Mouse (Mus musculus) forebrain, embryonic 13.5 days (tissue): ENCODE measurements around the gene Pawr. TPM values are rescaled to one million over a fixed set of nuclear protein-coding genes. Genes with fewer than 3 reads are reported as not detected.

Experiments used
- ATAC-seq: fragments of 200-750 bp; cut with Nextera tagmentation; 2 replicates; pipeline ENCODE4 v1.8.0; 2017
- H3K27ac ChIP-seq: fragments of 300-500 bp; sonication (generic); 2 replicates; pipeline ENCODE4 v1.5.1; 2015; ENCODE audit warnings: inconsistent platforms, mild to moderate bottlenecking, moderate library complexity
- H3K27me3 ChIP-seq: fragments of 300-500 bp; sonication (generic); 2 replicates; pipeline ENCODE4 v1.6.1; 2015; ENCODE audit warnings: mild to moderate bottlenecking, inconsistent platforms
- H3K36me3 ChIP-seq: fragments of 300-500 bp; sonication (generic); 2 replicates; pipeline ENCODE4 v1.6.1; 2015; ENCODE audit warnings: mild to moderate bottlenecking, inconsistent platforms; ENCODE audit not compliant: poor library complexity, severe bottlenecking
- H3K4me1 ChIP-seq: fragments of 300-500 bp; sonication (generic); 2 replicates; pipeline ENCODE4 v1.6.1; 2015; ENCODE audit warnings: inconsistent platforms
- H3K4me2 ChIP-seq: fragments of 300-500 bp; sonication (generic); 2 replicates; pipeline ENCODE4 v1.6.1; 2015; ENCODE audit warnings: inconsistent platforms, mild to moderate bottlenecking, moderate library complexity
- H3K4me3 ChIP-seq: fragments of 300-500 bp; sonication (generic); 2 replicates; pipeline ENCODE4 v1.5.1; 2015; ENCODE audit warnings: mild to moderate bottlenecking, inconsistent platforms
- H3K9ac ChIP-seq: fragments of 300-500 bp; sonication (generic); 2 replicates; pipeline ENCODE4 v1.6.1; 2015; ENCODE audit warnings: mild to moderate bottlenecking, inconsistent platforms
- H3K9me3 ChIP-seq: fragments of 300-500 bp; sonication (generic); replicated peaks from 2 replicates; pipeline ENCODE4 v1.6.1; 2016; ENCODE audit warnings: inconsistent platforms
- WGBS: fragments of 180-500 bp; shearing (Covaris S2); methylation state at CpG from one replicate; pipeline ENCODE4 v1.1.7; 2015; 5-methylcytosine and 5-hydroxymethylcytosine counted together
- polyA plus RNA-seq: library from polyadenylated mRNA; unstranded; fragments of >200 nt; fragmentation: Nextera tagmentation; extraction: Ambion mirVana; gene quantifications from 2 replicates; pipeline ENCODE4 v1.2.1, GENCODE M21; 2015

Gene Pawr
- polyA plus RNA-seq, 1 experiment from 2014 or later = 4.3 TPM

- Histone ChIP-seq H3K9me3 (no peaks in the 10 kb centered on the region), H3K4me1 (no peaks in the 10 kb centered on the region), H3K4me2 (no peak overlapping the region), H3K27ac (no peak overlapping the region), H3K27me3 (no peaks in the 10 kb centered on the region), H3K4me3 (no peak overlapping the region), H3K9ac (no peak overlapping the region), H3K36me3 (no peaks in the 10 kb centered on the region)
- ATAC-seq = no peak
- 95% methylated on average over 4 of the region's 4 CpGs for WGBS
Measured at GRCm38 (mm10) chr10:108403366-108403865, 71.5 kb downstream of the Pawr start.

GRCm38 (mm10) chr10:108404087-108404486 is 72.2 kb downstream of the Pawr start:
- no peak overlapping the region for H3K4me2 ChIP-seq
- ATAC-seq = no peak
- no peak overlapping the region for H3K4me3 ChIP-seq
- H3K4me1 ChIP-seq = no peaks in the 10 kb centered on the region
- no peaks in the 10 kb centered on the region for H3K36me3 ChIP-seq
- no peaks in the 10 kb centered on the region for H3K27me3 ChIP-seq
- H3K9ac ChIP-seq = no peak overlapping the region
- no peaks in the 10 kb centered on the region for H3K9me3 ChIP-seq
- H3K27ac ChIP-seq = no peak overlapping the region
- 90% methylated on average over 9 of the region's 9 CpGs for WGBS

- Histone ChIP-seq H3K4me3 (no peak overlapping the region), H3K27me3 (no peaks in the 10 kb centered on the region), H3K4me2 (no peak overlapping the region), H3K9me3 (no peaks in the 10 kb centered on the region), H3K4me1 (no peaks in the 10 kb centered on the region), H3K27ac (no peak overlapping the region), H3K9ac (no peak overlapping the region), H3K36me3 (no peaks in the 10 kb centered on the region)
- 87% methylated on average over 8 of the region's 8 CpGs for WGBS
- ATAC-seq = no peak
Measured at GRCm38 (mm10) chr10:108405076-108405475, 73.2 kb downstream of the Pawr start.

- 82% methylated on average over 7 of the region's 7 CpGs for WGBS
Measured at GRCm38 (mm10) chr10:108405931-108406330, 74.0 kb downstream of the Pawr start.

GRCm38 (mm10) chr10:108406798-108407754 is 75.2 kb downstream of the Pawr start:
- Histone ChIP-seq H3K27me3 (no peaks in the 10 kb centered on the region), H3K36me3 (no peaks in the 10 kb centered on the region), H3K4me2 (no peak overlapping the region), H3K4me1 (no peaks in the 10 kb centered on the region), H3K9ac (no peak overlapping the region), H3K9me3 (no peaks in the 10 kb centered on the region), H3K4me3 (no peak overlapping the region), H3K27ac (no peak overlapping the region)
- WGBS = 91% methylated on average over 12 of the region's 12 CpGs
- no peak for ATAC-seq

More at GRCm38 (mm10) chr10:108405931-108406330, 74.0 kb downstream of the Pawr start:
- H3K4me1 ChIP-seq = no peaks in the 10 kb centered on the region
- no peak overlapping the region for H3K9ac ChIP-seq
- no peak overlapping the region for H3K4me3 ChIP-seq
- no peak overlapping the region for H3K4me2 ChIP-seq
- no peaks in the 10 kb centered on the region for H3K27me3 ChIP-seq
- no peaks in the 10 kb centered on the region for H3K9me3 ChIP-seq
- no peak for ATAC-seq
- H3K36me3 ChIP-seq = no peaks in the 10 kb centered on the region
- no peak overlapping the region for H3K27ac ChIP-seq

- 67% methylated on average over 5 of the region's 5 CpGs for WGBS
- ATAC-seq = no peak
- no peaks in the 10 kb centered on the region for H3K9me3 ChIP-seq
Measured at GRCm38 (mm10) chr10:108408025-108408424, 76.1 kb downstream of the Pawr start.

GRCm38 (mm10) chr10:108408437-108408836 is 76.5 kb downstream of the Pawr start:
- H3K27me3 ChIP-seq = no peaks in the 10 kb centered on the region
- no peaks in the 10 kb centered on the region for H3K4me1 ChIP-seq
- no peaks in the 10 kb centered on the region for H3K9me3 ChIP-seq
- 83% methylated on average over 6 of the region's 6 CpGs for WGBS
- H3K4me2 ChIP-seq = no peak overlapping the region
- H3K4me3 ChIP-seq = no peak overlapping the region
- H3K27ac ChIP-seq = no peak overlapping the region
- H3K36me3 ChIP-seq = no peaks in the 10 kb centered on the region
- no peak overlapping the region for H3K9ac ChIP-seq
- no peak for ATAC-seq

More at GRCm38 (mm10) chr10:108408025-108408424, 76.1 kb downstream of the Pawr start:
- Histone ChIP-seq H3K27ac (no peak overlapping the region), H3K4me3 (no peak overlapping the region), H3K4me2 (no peak overlapping the region), H3K27me3 (no peaks in the 10 kb centered on the region), H3K9ac (no peak overlapping the region), H3K4me1 (no peaks in the 10 kb centered on the region), H3K36me3 (no peaks in the 10 kb centered on the region)

- 87% methylated on average over 6 of the region's 6 CpGs for WGBS
- H3K27me3 ChIP-seq = no peaks in the 10 kb centered on the region
- no peak for ATAC-seq
- no peak overlapping the region for H3K9ac ChIP-seq
- H3K4me3 ChIP-seq = no peak overlapping the region
- H3K9me3 ChIP-seq = no peaks in the 10 kb centered on the region
- H3K4me1 ChIP-seq = no peaks in the 10 kb centered on the region
- no peak overlapping the region for H3K27ac ChIP-seq
- H3K36me3 ChIP-seq = no peaks in the 10 kb centered on the region
- no peak overlapping the region for H3K4me2 ChIP-seq
Measured at GRCm38 (mm10) chr10:108408986-108409385, 77.1 kb downstream of the Pawr start.

GRCm38 (mm10) chr10:108409529-108409928 is 77.6 kb downstream of the Pawr start:
- no peaks in the 10 kb centered on the region for H3K9me3 ChIP-seq
- no peak overlapping the region for H3K4me2 ChIP-seq
- no peak overlapping the region for H3K4me3 ChIP-seq
- H3K27me3 ChIP-seq = no peaks in the 10 kb centered on the region
- H3K9ac ChIP-seq = no peak overlapping the region
- no peaks in the 10 kb centered on the region for H3K4me1 ChIP-seq
- H3K27ac ChIP-seq = no peak overlapping the region
- H3K36me3 ChIP-seq = no peaks in the 10 kb centered on the region
- no peak for ATAC-seq
- WGBS = 90% methylated on average over 6 of the region's 6 CpGs

- Histone ChIP-seq H3K4me2 (no peak overlapping the region), H3K4me1 (no peaks in the 10 kb centered on the region), H3K9me3 (no peaks in the 10 kb centered on the region), H3K36me3 (peaks cover 3% of the 10 kb centered on the region; the same call in 1 of the 2 replicates), H3K27ac (no peak overlapping the region), H3K27me3 (no peaks in the 10 kb centered on the region), H3K4me3 (no peak overlapping the region), H3K9ac (no peak overlapping the region)
- WGBS = 94% methylated on average over 14 of the region's 14 CpGs
- ATAC-seq = no peak
Measured at GRCm38 (mm10) chr10:108414936-108415635, 83.2 kb downstream of the Pawr start.

GRCm38 (mm10) chr10:108417448-108417847 is 85.5 kb downstream of the Pawr start:
- no peaks in the 10 kb centered on the region for H3K9me3 ChIP-seq
- H3K27me3 ChIP-seq = no peaks in the 10 kb centered on the region
- no peak overlapping the region for H3K4me3 ChIP-seq
- H3K4me1 ChIP-seq = no peaks in the 10 kb centered on the region
- 87% methylated on average over 5 of the region's 5 CpGs for WGBS
- H3K9ac ChIP-seq = no peak overlapping the region
- peaks cover 3% of the 10 kb centered on the region; the same call in 1 of the 2 replicates for H3K36me3 ChIP-seq
- ATAC-seq = no peak
- H3K27ac ChIP-seq = no peak overlapping the region
- no peak overlapping the region for H3K4me2 ChIP-seq

- 92% methylated on average over 10 of the region's 10 CpGs for WGBS
Measured at GRCm38 (mm10) chr10:108430553-108430952, 98.6 kb downstream of the Pawr start.

More at GRCm38 (mm10) chr10:108430553-108430952, 98.6 kb downstream of the Pawr start:
- H3K9ac ChIP-seq = no peak overlapping the region
- no peak overlapping the region for H3K27ac ChIP-seq
- no peaks in the 10 kb centered on the region for H3K27me3 ChIP-seq
- no peak overlapping the region for H3K4me2 ChIP-seq
- H3K9me3 ChIP-seq = no peaks in the 10 kb centered on the region
- peaks cover 8% of the 10 kb centered on the region; the same call in 1 of the 2 replicates for H3K4me1 ChIP-seq
- no peak overlapping the region for H3K4me3 ChIP-seq
- no peak for ATAC-seq
- no peaks in the 10 kb centered on the region for H3K36me3 ChIP-seq
